ENCODE assay signal across 8 mouse cellular contexts in genomic region chr10:78245225-78245547, GRCm38 (mm10). TPM values are rescaled to one million over a fixed set of nuclear protein-coding genes. Genes with fewer than 3 reads are reported as not detected.
DNase-seq lines count a peak whose midpoint lies in the region; ATAC-seq and TF ChIP-seq lines count a peak whose summit lies in the region.

No protein-coding gene starts in this region.

- DNase-seq in heart, adult 11 months: no peak
- peak; percentile 56 for DNase-seq in MEL-GATA-1-ER (ENCODE audit: extremely low read depth, low read depth)
- no peak for DNase-seq in heart, postnatal 0 days (ENCODE audit: low spot score)
- DNase-seq in midbrain, embryonic 10.5 days (ENCODE audit: low spot score): no peak
- DNase-seq in adrenal gland, postnatal 14 days: no peak
- DNase-seq in spleen, postnatal 10 days (ENCODE audit: low spot score in 2 of 2): no peak
- no peak for DNase-seq in natural killer cell, adult 2 months (ENCODE audit: low spot score in 2 of 2)

- no peak for TF ChIP-seq EP300 in heart, postnatal 0 days (IDR thresholded peaks at IDR 0.05; ENCODE audit: low read depth)

- peak overlapping the region; percentile 91 for H3K9ac ChIP-seq in heart, embryonic 13.5 days
- H3K9ac ChIP-seq in heart, postnatal 0 days (replicated peaks; ENCODE audit: low read depth, low read length): peak overlapping the region; percentile 80

- no peak for ATAC-seq in heart, embryonic 13.5 days (ENCODE audit: extremely low read depth, insufficient number of reproducible peaks, low FRiP score, low TSS enrichment)
- ATAC-seq in heart, postnatal 0 days (ENCODE audit: insufficient read depth, low read depth): peak; percentile 5; the same call in 1 of the 2 replicates

- H3K27ac ChIP-seq in heart, embryonic 13.5 days (replicated peaks): peak overlapping the region; percentile 69; the same call in 1 of the 2 replicates
- peak overlapping the region; percentile 63; the same call in 1 of the 2 replicates for H3K27ac ChIP-seq in heart, postnatal 0 days (ENCODE audit: low read depth)
- peak overlapping the region; percentile 87 for H3K27ac ChIP-seq in midbrain, embryonic 10.5 days (replicated peaks)

- H3K4me1 ChIP-seq in heart, embryonic 13.5 days: peaks cover 15% of the 10 kb centered on the region
- H3K4me1 ChIP-seq in heart, postnatal 0 days (ENCODE audit: control insufficient read depth, insufficient read depth): peaks cover 12% of the 10 kb centered on the region; the same call in 1 of the 2 replicates
- H3K4me1 ChIP-seq in midbrain, embryonic 10.5 days: peaks cover 23% of the 10 kb centered on the region

- 18% methylated on average over 7 of the region's 7 CpGs for WGBS in heart, embryonic 13.5 days
- 17% methylated on average over 7 of the region's 7 CpGs for WGBS in heart, postnatal 0 days
- WGBS in midbrain, embryonic 10.5 days: 21% methylated on average over 7 of the region's 7 CpGs

- H3K4me2 ChIP-seq in heart, embryonic 13.5 days: peak overlapping the region; percentile 99
- peak overlapping the region; percentile 95 for H3K4me2 ChIP-seq in heart, postnatal 0 days (ENCODE audit: low read depth, low read length)

- no peak for TF ChIP-seq CTCF in heart, postnatal 0 days (IDR thresholded peaks at IDR 0.05; ENCODE audit: low read depth)

- peak overlapping the region; percentile 93 for H3K4me3 ChIP-seq in heart, embryonic 13.5 days
- peak overlapping the region; percentile 81 for H3K4me3 ChIP-seq in heart, postnatal 0 days (ENCODE audit: low read depth, low read length)
- H3K4me3 ChIP-seq in midbrain, embryonic 10.5 days: peak overlapping the region; percentile 95

- 0 out of 2 replicates have a peak, but pooled peaks cover 3% of the 10 kb centered on the region for H3K36me3 ChIP-seq in heart, embryonic 13.5 days
- no peaks in the 10 kb centered on the region for H3K36me3 ChIP-seq in heart, postnatal 0 days (replicated peaks; ENCODE audit: control insufficient read depth, insufficient read depth, low read length)
- no peaks in the 10 kb centered on the region for H3K36me3 ChIP-seq in midbrain, embryonic 10.5 days

- H3K27me3 ChIP-seq in heart, embryonic 13.5 days (replicated peaks): no peaks in the 10 kb centered on the region
- H3K27me3 ChIP-seq in heart, postnatal 0 days (ENCODE audit: control insufficient read depth, insufficient read depth, low read length): no peaks in the 10 kb centered on the region
- H3K27me3 ChIP-seq in midbrain, embryonic 10.5 days (ENCODE audit: low read depth, poor library complexity, severe bottlenecking): peaks cover 6% of the 10 kb centered on the region; the same call in 1 of the 2 replicates

- H3K9me3 ChIP-seq in heart, embryonic 13.5 days: no peaks in the 10 kb centered on the region
- no peaks in the 10 kb centered on the region for H3K9me3 ChIP-seq in heart, postnatal 0 days (replicated peaks; ENCODE audit: control insufficient read depth, low read length)
- no peaks in the 10 kb centered on the region for H3K9me3 ChIP-seq in midbrain, embryonic 10.5 days (replicated peaks)

RNA-seq across cellular contexts. Expression of gene Trappc10, which starts 0.7 kb away (rescaled TPM):
- polyA plus RNA-seq in heart, embryonic 13.5 days (2015; fragmentation: Nextera tagmentation; extraction: Ambion mirVana): 10.5 and 11.1 TPM in 2 replicates
- 51.0 and 53.3 TPM in 2 replicates for total RNA-seq in heart, postnatal 0 days (2014; rRNA removed; ENCODE audit: low replicate concordance)
- polyA plus RNA-seq in heart, postnatal 0 days (2015; fragmentation: Nextera tagmentation; extraction: Ambion mirVana): 13.2 and 13.6 TPM in 2 replicates
- 9.3 and 12.4 TPM in 2 replicates for polyA plus RNA-seq in midbrain, embryonic 10.5 days (2016; fragmentation: Nextera tagmentation; extraction: Ambion mirVana)
- 47.2 and 53.7 TPM in 2 replicates for total RNA-seq in adrenal gland, postnatal 14 days (2021)
